Mouse (Mus musculus) CH12.LX (cell line): ENCODE data around the gene Nedd4. TPM values are rescaled to one million over a fixed set of nuclear protein-coding genes. Genes with fewer than 3 reads are reported as not detected.

Experiments
- DNase-seq: peaks from one replicate; pipeline ENCODE4 v3.0.0-alpha.2; 2013; ENCODE audit errors: extremely low read depth
- H3K27ac ChIP-seq: 2 replicates; pipeline ENCODE4 v1.5.1; 2012; ENCODE audit warnings: low read depth, mild to moderate bottlenecking, control low read depth, moderate library complexity; ENCODE audit not compliant: insufficient read depth
- H3K27me3 ChIP-seq: replicated peaks from 2 replicates; pipeline ENCODE3; 2012; ENCODE audit warnings: inconsistent platforms
- H3K36me3 ChIP-seq, 2 experiments: replicated peaks in 1 of 2; 2 replicates each; pipeline versions ENCODE3 to v1.6.1; 2012; ENCODE audit warnings: inconsistent platforms in 1 of 2, low read length in 1 of 2, mild to moderate bottlenecking in 1 of 2, mixed read lengths in 1 of 2, moderate library complexity in 1 of 2; ENCODE audit not compliant: control insufficient read depth in 1 of 2, insufficient read depth in 1 of 2
- H3K4me1 ChIP-seq, 2 experiments: 2 replicates each; pipeline ENCODE4 v1.6.1; 2012; ENCODE audit warnings: inconsistent platforms in 1 of 2, moderate library complexity in 1 of 2; ENCODE audit not compliant: insufficient read depth in 2 of 2, control insufficient read depth in 1 of 2
- H3K4me2 ChIP-seq: 2 replicates; pipeline ENCODE4 v1.6.1; 2012; ENCODE audit warnings: low read depth, mild to moderate bottlenecking, control low read depth; ENCODE audit not compliant: poor library complexity, insufficient read depth, severe bottlenecking
- H3K4me3 ChIP-seq, 3 experiments: fragments of 150-350 bp in 1 of 3; sonication (generic) in 1 of 3; replicated peaks in 1 of 3; 2 replicates each; pipeline versions ENCODE3 to v1.5.1; 2011 to 2012; ENCODE audit warnings: low read depth in 2 of 3, low read length in 2 of 3, mild to moderate bottlenecking in 2 of 3, moderate library complexity in 2 of 3, control low read depth in 1 of 3, improper control_type of control experiment in 1 of 3, inconsistent platforms in 1 of 3, mixed read lengths in 1 of 3; ENCODE audit not compliant: poor library complexity in 1 of 3
- H3K79me2 ChIP-seq: replicated peaks from 2 replicates; pipeline ENCODE4 v1.6.1; 2012; ENCODE audit warnings: mild to moderate bottlenecking, moderate library complexity; ENCODE audit not compliant: control insufficient read depth, poor library complexity, insufficient read depth, severe bottlenecking; ENCODE audit errors: extremely low read depth
- H3K9ac ChIP-seq: 2 replicates; pipeline ENCODE4 v1.6.1; 2012; ENCODE audit warnings: low read depth, mild to moderate bottlenecking, control low read depth, moderate library complexity; ENCODE audit not compliant: insufficient read depth
- H3K9me3 ChIP-seq: replicated peaks from 2 replicates; pipeline ENCODE3; 2012; ENCODE audit warnings: low read length, inconsistent platforms, mixed read lengths
- BHLHE40 ChIP-seq: IDR thresholded peaks from 2 replicates; pipeline ENCODE4 v1.6.1; 2011; ENCODE audit warnings: mild to moderate bottlenecking, low read depth, low read length, improper control_type of control experiment
- CHD1 ChIP-seq: IDR thresholded peaks from 2 replicates; pipeline ENCODE4 v1.6.1; 2012; ENCODE audit warnings: low read depth, low read length, improper control_type of control experiment, inconsistent platforms
- CHD2 ChIP-seq: IDR thresholded peaks from 2 replicates; pipeline ENCODE4 v1.6.1; 2011; ENCODE audit warnings: low read length, improper control_type of control experiment
- E2F4 ChIP-seq: IDR thresholded peaks from 2 replicates; pipeline ENCODE4 v1.6.1; 2011; ENCODE audit warnings: low read depth, low read length, improper control_type of control experiment; ENCODE audit not compliant: insufficient replicate concordance
- ELF1 ChIP-seq: IDR thresholded peaks from 2 replicates; pipeline ENCODE4 v1.6.1; 2014; ENCODE audit warnings: low read depth, mild to moderate bottlenecking, inconsistent platforms, low read length, improper control_type of control experiment
- EP300 ChIP-seq: IDR thresholded peaks from 2 replicates; pipeline ENCODE4 v1.6.1; 2011; ENCODE audit warnings: low read length, improper control_type of control experiment
- ETS1 ChIP-seq: conservative IDR thresholded peaks from 2 replicates; pipeline ENCODE4 v1.6.1; 2012; ENCODE audit warnings: low read depth, mild to moderate bottlenecking, inconsistent platforms, low read length, improper control_type of control experiment, moderate library complexity
- GABPA ChIP-seq: IDR thresholded peaks from 2 replicates; pipeline ENCODE4 v1.6.1; 2012; ENCODE audit warnings: low read depth, low read length, improper control_type of control experiment, inconsistent platforms; ENCODE audit not compliant: insufficient replicate concordance
- HCFC1 ChIP-seq: IDR thresholded peaks from 2 replicates; pipeline ENCODE4 v1.6.1; 2012; ENCODE audit warnings: low read depth, mild to moderate bottlenecking, inconsistent platforms, low read length, improper control_type of control experiment
- IRF4 ChIP-seq: IDR thresholded peaks from 2 replicates; pipeline ENCODE4 v1.6.1; 2014; ENCODE audit warnings: low read depth, mild to moderate bottlenecking, inconsistent platforms, low read length, improper control_type of control experiment
- JUN ChIP-seq: IDR thresholded peaks from 2 replicates; pipeline ENCODE4 v1.6.1; 2011; ENCODE audit warnings: low read depth, mild to moderate bottlenecking, low read length, improper control_type of control experiment, moderate library complexity; ENCODE audit not compliant: insufficient read depth
- JUND ChIP-seq: conservative IDR thresholded peaks from 2 replicates; pipeline ENCODE4 v1.6.1; 2011; ENCODE audit warnings: low read depth, low read length, improper control_type of control experiment
- KAT2A ChIP-seq: IDR thresholded peaks from 2 replicates; pipeline ENCODE4 v1.6.1; 2012; ENCODE audit warnings: low read length, improper control_type of control experiment, inconsistent platforms; ENCODE audit not compliant: insufficient replicate concordance
- MAFK ChIP-seq: IDR thresholded peaks from 2 replicates; pipeline ENCODE4 v1.6.1; 2011; ENCODE audit warnings: low read length, improper control_type of control experiment; ENCODE audit not compliant: insufficient replicate concordance
- MAX ChIP-seq: IDR thresholded peaks from 2 replicates; pipeline ENCODE4 v1.6.1; 2011; ENCODE audit warnings: low read length, improper control_type of control experiment
- MAZ ChIP-seq: IDR thresholded peaks from 2 replicates; pipeline ENCODE4 v1.6.1; 2012; ENCODE audit warnings: low read depth, mild to moderate bottlenecking, inconsistent platforms, low read length, improper control_type of control experiment, moderate library complexity
- MEF2A ChIP-seq: IDR thresholded peaks from 2 replicates; pipeline ENCODE4 v1.6.1; 2014; ENCODE audit warnings: low read depth, mild to moderate bottlenecking, inconsistent platforms, low read length, improper control_type of control experiment, borderline replicate concordance
- MXI1 ChIP-seq: IDR thresholded peaks from 2 replicates; pipeline ENCODE4 v1.6.1; 2011; ENCODE audit warnings: mild to moderate bottlenecking, low read depth, low read length, improper control_type of control experiment
- MYC ChIP-seq: IDR thresholded peaks from 2 replicates; pipeline ENCODE4 v1.6.1; 2011; ENCODE audit warnings: low read depth, mild to moderate bottlenecking, improper control_type of control experiment, low read length
- NELFE ChIP-seq: IDR thresholded peaks from 2 replicates; pipeline ENCODE4 v1.6.1; 2011; ENCODE audit warnings: low read depth, low read length, improper control_type of control experiment
- NRF1 ChIP-seq: IDR thresholded peaks from 2 replicates; pipeline ENCODE4 v1.6.1; 2014; ENCODE audit warnings: low read depth, mild to moderate bottlenecking, inconsistent platforms, low read length, improper control_type of control experiment, moderate library complexity
- POLR2A ChIP-seq: IDR thresholded peaks from 2 replicates; pipeline ENCODE4 v1.6.1; 2011; ENCODE audit warnings: low read depth, mild to moderate bottlenecking, improper control_type of control experiment, low read length
- RAD21 ChIP-seq: IDR thresholded peaks from 2 replicates; pipeline ENCODE4 v1.6.1; 2011; ENCODE audit warnings: low read depth, mild to moderate bottlenecking, low read length, improper control_type of control experiment, moderate library complexity
- SIN3A ChIP-seq: IDR thresholded peaks from 2 replicates; pipeline ENCODE4 v1.6.1; 2012; ENCODE audit warnings: low read length, improper control_type of control experiment, inconsistent platforms
- TBP ChIP-seq: conservative IDR thresholded peaks from 2 replicates; pipeline ENCODE4 v1.6.1; 2011; ENCODE audit warnings: low read depth, low read length, improper control_type of control experiment
- TCF12 ChIP-seq: IDR thresholded peaks from 2 replicates; pipeline ENCODE4 v1.6.1; 2014; ENCODE audit warnings: low read depth, mild to moderate bottlenecking, inconsistent platforms, low read length, improper control_type of control experiment
- UBTF ChIP-seq: IDR thresholded peaks from 2 replicates; pipeline ENCODE4 v1.6.1; 2012; ENCODE audit warnings: low read depth, mild to moderate bottlenecking, inconsistent platforms, low read length, improper control_type of control experiment, moderate library complexity
- ZC3H11A ChIP-seq: IDR thresholded peaks from 2 replicates; pipeline ENCODE4 v1.6.1; 2012; ENCODE audit warnings: low read depth, mild to moderate bottlenecking, inconsistent platforms, low read length, improper control_type of control experiment
- ZKSCAN1 ChIP-seq: IDR thresholded peaks from 2 replicates; pipeline ENCODE4 v1.6.1; 2012; ENCODE audit warnings: low read depth, inconsistent platforms, low read length, improper control_type of control experiment, borderline replicate concordance
- ZNF384 ChIP-seq: IDR thresholded peaks from 2 replicates; pipeline ENCODE4 v1.6.1; 2012; ENCODE audit warnings: low read depth, low read length, improper control_type of control experiment, inconsistent platforms
- dilution Hi-C: fragments of 300-500 bp; cut with MboI; formaldehyde crosslinking; loops from 2 replicates; pipeline ENCODE4 v1.14.3; 2020; ENCODE audit warnings: low sequenced_read_pairs; ENCODE audit not compliant: extremely low pct_unique_long_range_greater_than_20kb, extremely low pct_ligation_motif_present
- in situ Hi-C: fragments of 300-500 bp; cut with MboI; formaldehyde crosslinking; loops from 3 replicates; pipeline ENCODE4 v1.14.3; 2019; ENCODE audit warnings: low sequenced_read_pairs, low pct_ligation_motif_present, low pct_unique_long_range_greater_than_20kb, mixed read lengths
- polyA plus RNA-seq: library from polyadenylated mRNA; unstranded; fragments of >175 nt; gene quantifications from 2 replicates; pipeline ENCODE4 v1.2.1, GENCODE M21; 2012; ENCODE audit warnings: low read depth; ENCODE audit not compliant: insufficient read length
- total RNA-seq, 2 experiments: library from RNA; depleted of rRNA; stranded (reverse); fragments of 300-350 nt in 1 of 2; fragments of >200 nt in 1 of 2; gene quantifications; 2 replicates each; pipeline ENCODE4 v1.2.3; 2012 to 2014

Gene Nedd4
- total RNA-seq (2012; rRNA removed) = 56.9 and 65.0 TPM in 2 replicates
- total RNA-seq (2014; rRNA removed) = 189 and 206 TPM in 2 replicates
- polyA plus RNA-seq = 196 and 211 TPM in 2 replicates

GRCm38 (mm10) chr9:72661895-72662661 is at the start of gene Nedd4:
TSS of gene Nedd4 (plus strand) at chr9:72662346.
- peak within 1 kb of the TSS; percentile 66 for H3K27ac ChIP-seq
- in situ Hi-C loops = no loop called here

DNA sequence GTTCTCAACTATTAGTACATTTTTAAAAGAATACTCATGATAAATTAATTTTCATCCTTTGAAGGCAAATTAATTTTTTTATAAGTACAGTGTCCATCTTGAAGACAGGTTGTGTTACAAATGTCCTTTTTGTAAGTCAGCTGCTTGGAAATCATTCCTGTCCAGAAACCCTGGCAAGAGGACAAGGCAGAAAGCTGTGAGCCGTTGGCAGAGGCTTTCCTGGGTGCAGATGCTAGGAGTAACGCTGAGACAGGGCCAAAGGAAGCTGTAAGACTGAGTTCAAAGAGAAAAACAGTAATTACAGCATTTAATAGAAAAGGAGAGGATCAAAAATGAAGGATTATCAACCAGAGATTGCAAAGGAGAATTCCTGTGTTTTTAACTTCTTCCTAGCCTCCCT is 48.3 kb upstream of the Nedd4 start:
- Histone ChIP-seq H3K27me3 (no peaks in the 10 kb centered on the region), H3K79me2 (no peaks in the 10 kb centered on the region), H3K9me3 (no peaks in the 10 kb centered on the region), H3K9ac (no peak overlapping the region), H3K27ac (no peak overlapping the region), H3K36me3 (peaks cover 39 to 74% of the 10 kb centered on the region in 2 experiments), H3K4me2 (no peak overlapping the region), H3K4me1 (peaks cover 0 to 14% of the 10 kb centered on the region in 2 experiments; a peak in 2 of 4 replicates), H3K4me3 (no peak overlapping the region)
- no peak for DNase-seq
- TF ChIP-seq ZNF384 (no peak), ZKSCAN1 (no peak), NELFE (no peak), RAD21 (no peak), ZC3H11A (no peak), JUND (no peak), MYC (no peak), HCFC1 (no peak), CHD1 (no peak), SIN3A (no peak), MAX (no peak), GABPA (no peak), EP300 (no peak), IRF4 (no peak), TCF12 (no peak), BHLHE40 (no peak), MAFK (no peak), JUN (no peak), UBTF (no peak), MAZ (no peak)
- in situ Hi-C loops = no loop called here
- dilution Hi-C loops = no loop called here

More at GRCm38 (mm10) chr9:72661895-72662661, at the start of gene Nedd4:
- peak; percentile 86 for DNase-seq
- H3K79me2 ChIP-seq = peaks cover 9% of the 10 kb centered on the region
- peaks cover 0 to 27% of the 10 kb centered on the region in 2 experiments for H3K36me3 ChIP-seq
- H3K27me3 ChIP-seq = peaks cover 11% of the 10 kb centered on the region
- H3K4me3 ChIP-seq = peak within 1 kb of the TSS; percentile 59 to 75 (median 74)
- dilution Hi-C loops = no loop called here
- TF ChIP-seq JUN (no peak), SIN3A (peak; percentile 51; the same call in 1 of the 2 replicates), ELF1 (peak; percentile 16; the same call in 1 of the 2 replicates), MAZ (0 out of 2 replicates have a peak, but pooled peaks have one; percentile 10), TCF12 (peak; percentile 63; the same call in 1 of the 2 replicates), TBP (no peak), MAX (0 out of 2 replicates have a peak, but pooled peaks have one; percentile 11), ETS1 (no peak), MXI1 (no peak; the same call in 1 of the 2 replicates), MYC (0 out of 2 replicates have a peak, but pooled peaks have one; percentile 57), MEF2A (no peak), NELFE (peak; percentile 45), E2F4 (no peak), CHD2 (peak; percentile 54), HCFC1 (peak; percentile 12), KAT2A (0 out of 2 replicates have a peak, but pooled peaks have one; percentile 21), IRF4 (0 out of 2 replicates have a peak, but pooled peaks have one; percentile 12), NRF1 (peak; percentile 89), POLR2A (peak; percentile 70)
- peak within 1 kb of the TSS; percentile 72 for H3K9ac ChIP-seq
- peaks cover 0 to 45% of the 10 kb centered on the region in 2 experiments; a peak in 3 of 4 replicates for H3K4me1 ChIP-seq
- no peaks in the 10 kb centered on the region for H3K9me3 ChIP-seq
- H3K4me2 ChIP-seq = peak within 1 kb of the TSS; percentile 52
